Mouse (Mus musculus): Measurements from ENCODE around the gene Gm4175. TPM values are rescaled to one million over a fixed set of nuclear protein-coding genes. Genes with fewer than 3 reads are reported as not detected.

Gm4175 gene
- not detected in 2 replicates for polyA plus RNA-seq (2012; ENCODE audit: low replicate concordance)

GRCm38 (mm10) chr7:21761375-21761774 is at the start of gene Gm4175:
Gm4175 (minus strand) TSS chr7:21761475.

GRCm38 (mm10) chr7:21796628-21797027 is 35.4 kb upstream of the Gm4175 start, which contains the start of gene Gm4177:
Gm4177 (minus strand) TSS chr7:21796728.

Other genes with a start within 250 kb of the Gm4175 start
- gene Vmn1r130, start 249.7 kb downstream of the Gm4175 start, polyA plus RNA-seq (2012; ENCODE audit: low replicate concordance), result not detected in 2 replicates
- not detected in 2 replicates for gene Vmn1r131, start 215.4 kb downstream of the Gm4175 start, polyA plus RNA-seq (2012; ENCODE audit: low replicate concordance)
- gene Vmn1r132, start 147.4 kb downstream of the Gm4175 start, polyA plus RNA-seq (2012; ENCODE audit: low replicate concordance), result not detected in 2 replicates
- gene Gm4177, start 35.3 kb upstream of the Gm4175 start, polyA plus RNA-seq (2012; ENCODE audit: low replicate concordance), result not detected in 2 replicates
- gene Vmn1r135, start 70.9 kb upstream of the Gm4175 start, polyA plus RNA-seq (2012; ENCODE audit: low replicate concordance), result not detected in 2 replicates
- gene Gm5725, start 82.8 kb upstream of the Gm4175 start, polyA plus RNA-seq (2012; ENCODE audit: low replicate concordance), result not detected in 2 replicates
- gene Gm5891, start 159.8 kb upstream of the Gm4175 start, polyA plus RNA-seq (2012; ENCODE audit: low replicate concordance), result not detected in 2 replicates
- not detected in 2 replicates for gene Vmn1r137, start 233.1 kb upstream of the Gm4175 start, polyA plus RNA-seq (2012; ENCODE audit: low replicate concordance)

Data from leukemia stem cell, adult 10-12 weeks (primary cell).